Mouse (Mus musculus): ENCODE measurements around the gene Tmem214. TPM values are rescaled to one million over a fixed set of nuclear protein-coding genes. Genes with fewer than 3 reads are reported as not detected.

Gene Tmem214
- polyA plus RNA-seq, 1 experiment from 2014 or later: 82.6 TPM

DNA sequence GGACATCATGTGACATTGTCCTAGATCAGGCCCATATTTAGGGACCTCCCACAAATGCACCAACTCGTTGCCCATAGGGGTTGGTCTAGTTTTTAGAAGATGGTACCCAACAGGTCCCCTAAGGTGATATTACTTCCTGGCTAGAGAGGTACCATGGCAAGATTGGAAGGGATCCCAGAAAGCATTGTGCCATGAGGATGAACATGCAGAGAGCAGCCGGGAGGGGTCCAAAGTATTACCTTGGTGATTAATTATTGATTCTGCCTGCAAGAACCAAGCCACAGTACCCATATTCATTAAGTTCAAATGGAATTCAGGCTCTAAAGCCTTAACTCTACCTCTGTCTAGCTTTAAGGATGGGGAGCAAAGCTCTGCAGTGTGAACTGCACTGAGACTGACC is 58.3 kb downstream of the Tmem214 start:
- ChIA-PET CTCF (interaction anchor here (0.7 to 1.1 kb wide), 3 partner anchors 39 to 79 kb away, joined by 3 to 4 read pairs (median 3); no protein-coding TSS in a partner anchor), POLR2A (no interaction called here)
- DNase-seq (ENCODE audit: low read depth, low spot score) (no peak), ATAC-seq (no peak)
- no peaks in the 10 kb centered on the region for H3K27me3 ChIP-seq
- in situ Hi-C loops (cut with MboI; ENCODE audit: low pct_unique_long_range_greater_than_20kb): no loop called here
- TF ChIP-seq CTCF (IDR thresholded peaks at IDR 0.05): no peak

DNA sequence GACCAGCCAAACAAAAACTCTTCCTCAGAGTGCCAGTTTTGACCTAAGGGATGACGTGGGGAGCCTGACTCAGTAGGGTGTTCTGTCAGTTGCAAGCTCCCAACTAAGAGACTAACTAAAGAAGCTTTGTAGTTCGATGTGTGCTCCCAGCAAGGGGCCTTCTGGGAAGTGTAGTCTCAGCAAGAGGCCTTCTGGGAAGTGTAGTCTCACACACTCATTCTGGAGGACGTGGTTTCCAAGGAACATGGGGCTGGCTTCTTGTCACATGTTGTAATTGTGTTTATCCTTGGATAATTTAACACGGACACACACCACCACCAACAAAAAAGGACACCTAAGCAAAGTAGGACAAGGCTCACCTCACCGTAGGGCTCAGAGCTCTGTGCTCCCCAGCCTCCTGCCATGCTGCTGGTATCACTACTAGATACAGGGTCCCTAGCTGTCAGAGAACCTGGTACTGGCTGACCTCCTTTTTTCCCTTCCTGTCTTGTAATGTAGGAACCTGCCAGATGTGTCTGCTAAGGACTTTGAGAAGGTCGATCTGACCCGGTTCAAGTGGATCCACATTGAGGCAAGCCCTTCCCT is 60.2 kb downstream of the Tmem214 start:
- no peaks in the 10 kb centered on the region for H3K27me3 ChIP-seq
- ChIA-PET CTCF (interaction anchor here (1.4 to 1.9 kb wide), 2 partner anchors 70 to 76 kb away, joined by 5 to 6 read pairs; no protein-coding TSS in a partner anchor), POLR2A (no interaction called here)
- no peak for DNase-seq (ENCODE audit: low read depth, low spot score)
- in situ Hi-C loops (cut with MboI; ENCODE audit: low pct_unique_long_range_greater_than_20kb): no loop called here
- no peak for ATAC-seq
- TF ChIP-seq CTCF (IDR thresholded peaks at IDR 0.05): no peak

Other genes with a start within 250 kb of the Tmem214 start
- 49.7 TPM for gene Slc35f6, start 220.1 kb upstream of the Tmem214 start, polyA plus RNA-seq (2021)
- 106 TPM for gene Cenpa, start 201.2 kb upstream of the Tmem214 start, polyA plus RNA-seq (2021)
- 0.31 TPM for gene Dpysl5, start 156.4 kb upstream of the Tmem214 start, polyA plus RNA-seq (2021)
- 83.2 TPM for gene Mapre3, start 53.4 kb upstream of the Tmem214 start, polyA plus RNA-seq (2021)
- 34.9 TPM for gene Agbl5, start 20.7 kb downstream of the Tmem214 start, polyA plus RNA-seq (2021)
- gene Ost4, start 39.8 kb downstream of the Tmem214 start, polyA plus RNA-seq (2021): 262 TPM
- gene Emilin1, start 45.4 kb downstream of the Tmem214 start, polyA plus RNA-seq (2021): 0.30 TPM
- 45.3 TPM for gene Khk, start 53.4 kb downstream of the Tmem214 start, polyA plus RNA-seq (2021)
- 0.23 TPM for gene Cgref1, start 77.6 kb downstream of the Tmem214 start, polyA plus RNA-seq (2021)
- gene Preb, start 92.3 kb downstream of the Tmem214 start, polyA plus RNA-seq (2021): 226 TPM
- not detected for gene Tcf23, start 100.7 kb downstream of the Tmem214 start, polyA plus RNA-seq (2021)
- 118 TPM for gene Atraid, start 180.3 kb downstream of the Tmem214 start, polyA plus RNA-seq (2021)
- 13.2 TPM for gene Slc5a6, start 180.9 kb downstream of the Tmem214 start, polyA plus RNA-seq (2021)
- 39.8 TPM for gene Cad, start 186.8 kb downstream of the Tmem214 start, polyA plus RNA-seq (2021)
- gene Dnajc5g, start 238.3 kb downstream of the Tmem214 start, polyA plus RNA-seq (2021): not detected
- 0.06 TPM for gene Slc30a3, start 240.2 kb downstream of the Tmem214 start, polyA plus RNA-seq (2021)
- gene Trim54, start 248.7 kb downstream of the Tmem214 start, polyA plus RNA-seq (2021): not detected

Data from Patski (cell line).